Mouse (Mus musculus): ENCODE data around the gene Exoc6b. TPM values are rescaled to one million over a fixed set of nuclear protein-coding genes. Genes with fewer than 3 reads are reported as not detected.
A peak's percentile ranks its signal among the peaks of the same experiment; 100 is the strongest.
"Not testable (repeated sequence)": the region's sequence is repeated elsewhere in the genome, so short reads cannot be mapped to it uniquely, and the experiment has no call there.

Exoc6b gene
- total RNA-seq (2022) = 100 to 1,000 TPM; 113 to 138 (median 123) TPM

GRCm38 (mm10) chr6:85069023-85069985 lies at the start of gene Exoc6b:
Gene Exoc6b, minus strand, starts transcription at chr6:85069513.
- peak; percentile 78 to 83 for DNase-seq (ENCODE audit: low spot score in 2 of 2)

GRCm38 (mm10) chr6:85117545-85118511 lies 48.5 kb upstream of the Exoc6b start:
- DNase-seq (ENCODE audit: low spot score in 2 of 2) = peak; percentile 35 to 59

GRCm38 (mm10) chr6:85105033-85105615 lies 35.8 kb upstream of the Exoc6b start:
- DNase-seq (ENCODE audit: low spot score in 2 of 2) = no peak

- DNase-seq (ENCODE audit: low spot score in 2 of 2) = no peak
Measured at GRCm38 (mm10) chr6:85103321-85103720, 34.0 kb upstream of the Exoc6b start.

GRCm38 (mm10) chr6:85096441-85096840 lies 27.1 kb upstream of the Exoc6b start:
- DNase-seq (ENCODE audit: low spot score in 2 of 2) = no peak

- no peak for DNase-seq (ENCODE audit: low spot score in 2 of 2)
Measured at GRCm38 (mm10) chr6:85087425-85087824, 18.1 kb upstream of the Exoc6b start.

GRCm38 (mm10) chr6:85086645-85087044 lies 17.3 kb upstream of the Exoc6b start:
- no peak for DNase-seq (ENCODE audit: low spot score in 2 of 2)

- DNase-seq (ENCODE audit: low spot score in 2 of 2) = not testable (repeated sequence)
Measured at GRCm38 (mm10) chr6:85076179-85076720, 6.9 kb upstream of the Exoc6b start.

- DNase-seq (ENCODE audit: low spot score in 2 of 2) = no peak
Measured at GRCm38 (mm10) chr6:85074996-85075395, 5.7 kb upstream of the Exoc6b start.

- DNase-seq (ENCODE audit: low spot score in 2 of 2) = peak; percentile 23 to 58
Measured at GRCm38 (mm10) chr6:85068322-85069022, 841 bp downstream of the Exoc6b start.

- DNase-seq (ENCODE audit: low spot score in 2 of 2) = no peak
Measured at GRCm38 (mm10) chr6:85057641-85058040, 11.7 kb downstream of the Exoc6b start.

GRCm38 (mm10) chr6:85051109-85051508 lies 18.2 kb downstream of the Exoc6b start:
- DNase-seq (ENCODE audit: low spot score in 2 of 2) = no peak

- DNase-seq (ENCODE audit: low spot score in 2 of 2) = no peak
Measured at GRCm38 (mm10) chr6:85046531-85046930, 22.8 kb downstream of the Exoc6b start.

- DNase-seq (ENCODE audit: low spot score in 2 of 2) = no peak
Measured at GRCm38 (mm10) chr6:85044621-85045152, 24.6 kb downstream of the Exoc6b start.

- DNase-seq (ENCODE audit: low spot score in 2 of 2) = peak; percentile 59 to 66
Measured at GRCm38 (mm10) chr6:85037677-85038076, 31.6 kb downstream of the Exoc6b start.

- no peak for DNase-seq (ENCODE audit: low spot score in 2 of 2)
Measured at GRCm38 (mm10) chr6:85029671-85030070, 39.6 kb downstream of the Exoc6b start.

- DNase-seq (ENCODE audit: low spot score in 2 of 2) = no peak
Measured at GRCm38 (mm10) chr6:85024403-85024802, 44.9 kb downstream of the Exoc6b start.

- no peak for DNase-seq (ENCODE audit: low spot score in 2 of 2)
Measured at GRCm38 (mm10) chr6:85017011-85017410, 52.3 kb downstream of the Exoc6b start.

GRCm38 (mm10) chr6:85013906-85014305 lies 55.4 kb downstream of the Exoc6b start:
- no peak for DNase-seq (ENCODE audit: low spot score in 2 of 2)

GRCm38 (mm10) chr6:85010397-85010796 lies 58.9 kb downstream of the Exoc6b start:
- DNase-seq (ENCODE audit: low spot score in 2 of 2) = no peak

Data from layer of hippocampus, adult 8-10 months (tissue).